Mouse (Mus musculus) stomach, embryonic 16.5 days (tissue): ENCODE measurements around the gene Arl10. TPM values are rescaled to one million over a fixed set of nuclear protein-coding genes. Genes with fewer than 3 reads are reported as not detected.
A peak's percentile ranks its signal among the peaks of the same experiment; 100 is the strongest.

Experiments used
- ATAC-seq: fragments of 200-750 bp; cut with Nextera tagmentation; 2 replicates; pipeline ENCODE4 v1.8.0; 2017; ENCODE audit warnings: moderate number of reproducible peaks, moderate TSS enrichment; ENCODE audit not compliant: insufficient read depth, low FRiP score
- H3K27ac ChIP-seq: fragments of 300-500 bp; sonication (generic); 2 replicates; pipeline ENCODE4 v1.5.1; 2014; ENCODE audit warnings: low read length
- H3K27me3 ChIP-seq: fragments of 300-500 bp; sonication (generic); 2 replicates; pipeline ENCODE4 v1.6.1; 2014; ENCODE audit warnings: low read length, control low read depth, mixed read lengths; ENCODE audit not compliant: control insufficient read depth, insufficient read depth
- H3K36me3 ChIP-seq: fragments of 300-500 bp; sonication (generic); 2 replicates; pipeline ENCODE4 v1.6.1; 2014; ENCODE audit warnings: low read length; ENCODE audit not compliant: control insufficient read depth, insufficient read depth
- H3K4me1 ChIP-seq: fragments of 300-500 bp; sonication (generic); 2 replicates; pipeline ENCODE4 v1.6.1; 2014; ENCODE audit warnings: low read length, control low read depth, mixed read lengths; ENCODE audit not compliant: control insufficient read depth, insufficient read depth
- H3K4me2 ChIP-seq: fragments of 300-500 bp; sonication (generic); 2 replicates; pipeline ENCODE4 v1.6.1; 2014; ENCODE audit warnings: low read depth, low read length, mixed read lengths
- H3K4me3 ChIP-seq: fragments of 300-500 bp; sonication (generic); replicated peaks from 2 replicates; pipeline ENCODE4 v1.5.1; 2014; ENCODE audit warnings: mild to moderate bottlenecking, low read length
- H3K9ac ChIP-seq: fragments of 300-500 bp; sonication (generic); 2 replicates; pipeline ENCODE4 v1.6.1; 2014; ENCODE audit warnings: low read length
- H3K9me3 ChIP-seq: fragments of 300-500 bp; sonication (generic); replicated peaks from 2 replicates; pipeline ENCODE4 v1.6.1; 2016; ENCODE audit warnings: low read length, control low read depth; ENCODE audit not compliant: control insufficient read depth
- WGBS: fragments of 180-500 bp; shearing (Covaris S2); extraction: QIAGEN DNeasy Blood & Tissue Kit; methylation state at CpG from one replicate; pipeline ENCODE4 v1.1.7; 2014; 5-methylcytosine and 5-hydroxymethylcytosine counted together
- polyA plus RNA-seq: library from polyadenylated mRNA; unstranded; fragments of >200 nt; fragmentation: Nextera tagmentation; extraction: Ambion mirVana; gene quantifications from 2 replicates; pipeline ENCODE4 v1.2.1, GENCODE M21; 2015

Gene Arl10
- polyA plus RNA-seq, 1 experiment from 2014 or later: 21.7 TPM

- Histone ChIP-seq H3K9me3 (no peaks in the 10 kb centered on the region), H3K36me3 (peaks cover 32% of the 10 kb centered on the region), H3K27me3 (no peaks in the 10 kb centered on the region), H3K9ac (no peak overlapping the region), H3K4me3 (no peak overlapping the region), H3K4me2 (no peak overlapping the region), H3K27ac (no peak overlapping the region), H3K4me1 (peaks cover 8% of the 10 kb centered on the region)
- ATAC-seq: no peak
- 80% methylated on average over 7 of the region's 7 CpGs for WGBS
These were observed 12.3 kb upstream of the Arl10 start for GRCm38 (mm10) chr13:54562562-54562961.

GRCm38 (mm10) chr13:54564232-54565200 lies 10.3 kb upstream of the Arl10 start:
- peaks cover 13% of the 10 kb centered on the region for H3K36me3 ChIP-seq
- WGBS: 9% methylated on average over 45 of the region's 45 CpGs
- ATAC-seq: peak; percentile 57; the same call in 1 of the 2 replicates

GRCm38 (mm10) chr13:54565201-54565581 lies 9.6 kb upstream of the Arl10 start, which contains the start of gene 4833439L19Rik:
TSS of gene 4833439L19Rik (minus strand) at chr13:54565435.
- H3K4me2 ChIP-seq: peak within 1 kb of the TSS; percentile 97
- 0% methylated on average over 27 of the region's 27 CpGs for WGBS
- no peaks in the 10 kb centered on the region for H3K27me3 ChIP-seq
- H3K36me3 ChIP-seq: peaks cover 7% of the 10 kb centered on the region; the same call in 1 of the 2 replicates
- peaks cover 8% of the 10 kb centered on the region for H3K4me1 ChIP-seq
- peak; percentile 95 for ATAC-seq
- no peaks in the 10 kb centered on the region for H3K9me3 ChIP-seq
- H3K27ac ChIP-seq: peak within 1 kb of the TSS; percentile 59
- peak within 1 kb of the TSS; percentile 97 for H3K9ac ChIP-seq
- H3K4me3 ChIP-seq: peak within 1 kb of the TSS; percentile 97

More at GRCm38 (mm10) chr13:54564232-54565200, 10.3 kb upstream of the Arl10 start:
- Histone ChIP-seq H3K4me2 (peak overlapping the region; percentile 97), H3K4me3 (peak overlapping the region; percentile 97), H3K9ac (peak overlapping the region; percentile 97), H3K27ac (peak overlapping the region; percentile 59; the same call in 1 of the 2 replicates), H3K9me3 (no peaks in the 10 kb centered on the region), H3K27me3 (no peaks in the 10 kb centered on the region), H3K4me1 (peaks cover 8% of the 10 kb centered on the region)

- peak overlapping the region; percentile 48 for H3K27ac ChIP-seq
- ATAC-seq: peak; percentile 61; the same call in 1 of the 2 replicates
- H3K4me1 ChIP-seq: peaks cover 8% of the 10 kb centered on the region
- 46% methylated on average over 8 of the region's 8 CpGs for WGBS
- H3K4me3 ChIP-seq: peak overlapping the region; percentile 97
- peak overlapping the region; percentile 97; the same call in 1 of the 2 replicates for H3K9ac ChIP-seq
- H3K9me3 ChIP-seq: no peaks in the 10 kb centered on the region
- no peaks in the 10 kb centered on the region for H3K27me3 ChIP-seq
- peak overlapping the region; percentile 64 for H3K4me2 ChIP-seq
- H3K36me3 ChIP-seq: 0 out of 2 replicates have a peak, but pooled peaks cover under 1% of the 10 kb centered on the region
These were observed 9.0 kb upstream of the Arl10 start for GRCm38 (mm10) chr13:54565594-54566345.

GRCm38 (mm10) chr13:54568380-54568779 lies 6.4 kb upstream of the Arl10 start:
- no peak overlapping the region for H3K27ac ChIP-seq
- H3K36me3 ChIP-seq: no peaks in the 10 kb centered on the region
- no peaks in the 10 kb centered on the region for H3K27me3 ChIP-seq
- WGBS: 42% methylated on average over 5 of the region's 5 CpGs
- H3K4me1 ChIP-seq: peaks cover 8% of the 10 kb centered on the region
- no peaks in the 10 kb centered on the region for H3K9me3 ChIP-seq
- H3K4me3 ChIP-seq: no peak overlapping the region
- no peak for ATAC-seq
- no peak overlapping the region for H3K4me2 ChIP-seq
- no peak overlapping the region for H3K9ac ChIP-seq

GRCm38 (mm10) chr13:54569282-54569681 lies 5.5 kb upstream of the Arl10 start:
- Histone ChIP-seq H3K9me3 (no peaks in the 10 kb centered on the region), H3K4me2 (no peak overlapping the region), H3K36me3 (no peaks in the 10 kb centered on the region), H3K4me1 (peaks cover 2% of the 10 kb centered on the region), H3K9ac (no peak overlapping the region), H3K27me3 (no peaks in the 10 kb centered on the region), H3K4me3 (no peak overlapping the region), H3K27ac (no peak overlapping the region)
- no peak for ATAC-seq
- 41% methylated on average over 1 of the region's 1 CpGs for WGBS

- H3K27me3 ChIP-seq: no peaks in the 10 kb centered on the region
- peaks cover under 1% of the 10 kb centered on the region; the same call in 1 of the 2 replicates for H3K4me1 ChIP-seq
- H3K27ac ChIP-seq: no peak overlapping the region
- ATAC-seq: no peak
- H3K9ac ChIP-seq: no peak overlapping the region
- no peaks in the 10 kb centered on the region for H3K9me3 ChIP-seq
- H3K36me3 ChIP-seq: no peaks in the 10 kb centered on the region
- WGBS: 68% methylated on average over 4 of the region's 4 CpGs
- no peak overlapping the region for H3K4me2 ChIP-seq
- H3K4me3 ChIP-seq: no peak overlapping the region
These were observed 4.1 kb upstream of the Arl10 start for GRCm38 (mm10) chr13:54570736-54571135.

GRCm38 (mm10) chr13:54571637-54572036 lies 3.2 kb upstream of the Arl10 start:
- Histone ChIP-seq H3K4me1 (peaks cover 8% of the 10 kb centered on the region), H3K36me3 (no peaks in the 10 kb centered on the region), H3K27ac (no peak overlapping the region), H3K4me3 (no peak overlapping the region), H3K9ac (no peak overlapping the region), H3K4me2 (no peak overlapping the region), H3K9me3 (no peaks in the 10 kb centered on the region), H3K27me3 (no peaks in the 10 kb centered on the region)
- no peak for ATAC-seq
- WGBS: 42% methylated on average over 2 of the region's 2 CpGs
